Comparison of ENCODE assay signal across 17 mouse cellular contexts in the genomic region with DNA sequence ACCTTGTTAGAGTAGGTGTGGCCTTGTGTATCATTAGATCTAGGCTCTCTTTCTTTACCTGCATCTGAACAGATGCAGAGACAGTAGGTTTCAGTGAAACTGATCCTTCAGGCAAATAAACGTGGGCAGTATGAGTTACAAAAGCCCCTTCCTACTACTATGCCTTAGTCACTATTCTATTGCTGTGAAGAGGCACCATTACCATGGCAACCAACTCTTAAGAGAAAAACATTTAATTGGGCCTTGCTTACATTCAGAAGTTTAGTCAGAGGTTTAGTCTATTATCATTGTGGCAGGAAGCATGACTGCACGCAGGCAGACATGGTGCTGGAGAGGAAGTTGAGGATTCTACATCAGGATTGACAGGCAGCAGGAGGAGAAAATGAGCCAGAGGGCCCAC.
"Had no signal": no experiment of that assay in that cellular context is flagged by ENCODE, and none has a peak within 500 bp of the region (broad histone marks: within the 10 kb centered on the region; RNA-seq: fewer than 3 reads in every experiment).

No protein-coding gene starts in this region.

- H3K4me2 ChIP-seq: lung, embryonic 14.5 days; midbrain, embryonic 12.5 days; neural tube, embryonic 12.5 days had no signal

- H3K36me3 ChIP-seq: midbrain, embryonic 10.5 days; midbrain, embryonic 12.5 days; neural tube, embryonic 12.5 days had no signal

- H3K9me3 ChIP-seq: midbrain, embryonic 10.5 days; midbrain, embryonic 12.5 days had no signal

- DNase-seq: lung, adult 18-20 months; lung, embryonic 14.5 days; lung, postnatal 10 days; lung, postnatal 4 days; midbrain, embryonic 14.5 days; right cerebral cortex, adult 18-20 months; right cerebral cortex, postnatal 25 days; right cerebral cortex, postnatal 4 days; spleen, adult 18-20 months; thymus, adult 18-20 months; thymus, postnatal 14 days; thymus, postnatal 36 days had no signal

- ATAC-seq: midbrain, embryonic 16.5 days had no signal

- H3K4me1 ChIP-seq: neural tube, embryonic 12.5 days had no signal

- H3K9ac ChIP-seq: lung, embryonic 14.5 days; midbrain, embryonic 12.5 days; neural tube, embryonic 12.5 days had no signal

- H3K4me3 ChIP-seq: midbrain, embryonic 10.5 days; midbrain, embryonic 12.5 days; myocyte; neural tube, embryonic 12.5 days had no signal

- H3K27me3 ChIP-seq: midbrain, embryonic 12.5 days; neural tube, embryonic 12.5 days had no signal

- H3K27ac ChIP-seq: midbrain, embryonic 10.5 days; midbrain, embryonic 12.5 days; neural tube, embryonic 12.5 days had no signal
